Mouse (Mus musculus) forebrain, embryonic 10.5 days (tissue): ENCODE results near the gene H3f3b. TPM values are rescaled to one million over a fixed set of nuclear protein-coding genes. Genes with fewer than 3 reads are reported as not detected.
A peak's percentile ranks its signal among the peaks of the same experiment; 100 is the strongest.

Source experiments
- DNase-seq: peaks from one replicate; pipeline ENCODE4 v3.0.0-alpha.2; 2017; ENCODE audit warnings: low spot score; ENCODE audit errors: extremely low spot score
- H3K27ac ChIP-seq: fragments of 300-500 bp; sonication (generic); 2 replicates; pipeline ENCODE4 v1.5.1; 2016; ENCODE audit warnings: mild to moderate bottlenecking
- H3K27me3 ChIP-seq: fragments of 300-500 bp; sonication (generic); 2 replicates; pipeline ENCODE4 v1.6.1; 2016; ENCODE audit warnings: mild to moderate bottlenecking; ENCODE audit not compliant: poor library complexity, severe bottlenecking
- H3K36me3 ChIP-seq: fragments of 300-500 bp; sonication (generic); replicated peaks from 2 replicates; pipeline ENCODE4 v1.6.1; 2016; ENCODE audit warnings: mild to moderate bottlenecking, moderate library complexity
- H3K4me1 ChIP-seq: fragments of 300-500 bp; sonication (generic); 2 replicates; pipeline ENCODE4 v1.6.1; 2016
- H3K4me3 ChIP-seq: fragments of 300-500 bp; sonication (generic); 2 replicates; pipeline ENCODE4 v1.5.1; 2016; ENCODE audit warnings: mild to moderate bottlenecking, moderate library complexity
- H3K9me3 ChIP-seq: fragments of 300-500 bp; sonication (generic); 2 replicates; pipeline ENCODE4 v1.6.1; 2016; ENCODE audit warnings: mild to moderate bottlenecking, moderate library complexity
- WGBS: fragments of 180-500 bp; shearing (Covaris S2); methylation state at CpG from one replicate; pipeline ENCODE4 v1.1.7; 2016; 5-methylcytosine and 5-hydroxymethylcytosine counted together
- polyA plus RNA-seq: library from polyadenylated mRNA; unstranded; fragments of >200 nt; fragmentation: Nextera tagmentation; extraction: Ambion mirVana; gene quantifications from 2 replicates; pipeline ENCODE4 v1.2.1, GENCODE M21; 2016

The H3f3b gene
- polyA plus RNA-seq, 1 experiment from 2014 or later = 1,610 TPM

GRCm38 (mm10) chr11:115974309-115975082 lies 53.3 kb downstream of the H3f3b start, which contains the start of gene Itgb4:
Gene Itgb4 (plus strand): TSS chr11:115974709.
- Histone ChIP-seq H3K9me3 (no peaks in the 10 kb centered on the region), H3K4me3 (peak within 1 kb of the TSS; percentile 56), H3K36me3 (no peaks in the 10 kb centered on the region), H3K4me1 (peaks cover 16% of the 10 kb centered on the region), H3K27me3 (peaks cover 65% of the 10 kb centered on the region), H3K27ac (peak within 1 kb of the TSS; percentile 65; the same call in 1 of the 2 replicates)
- WGBS = 11% methylated on average over 55 of the region's 58 CpGs
- peak; percentile 20 for DNase-seq

Other genes with a start within 250 kb of the H3f3b start
- gene Caskin2, start 214.3 kb downstream of the H3f3b start, polyA plus RNA-seq = 18.3 and 19.2 TPM in 2 replicates
- 34.7 and 41.0 TPM in 2 replicates for gene Tsen54, start 213.2 kb downstream of the H3f3b start, polyA plus RNA-seq
- gene Llgl2, start 203.9 kb downstream of the H3f3b start, polyA plus RNA-seq = 7.5 and 7.6 TPM in 2 replicates
- 0.06 and 0.11 TPM in 2 replicates for gene Myo15b, start 169.6 kb downstream of the H3f3b start, polyA plus RNA-seq
- 1.2 and 2.4 TPM in 2 replicates for gene Smim5, start 128.0 kb downstream of the H3f3b start, polyA plus RNA-seq
- gene Smim6, start 115.9 kb downstream of the H3f3b start, polyA plus RNA-seq = 0.83 and 1.7 TPM in 2 replicates
- gene Sap30bp, start 94.7 kb downstream of the H3f3b start, polyA plus RNA-seq = 50.3 and 52.2 TPM in 2 replicates
- gene Recql5, start 94.5 kb downstream of the H3f3b start, polyA plus RNA-seq = 35.0 and 36.6 TPM in 2 replicates
- gene Itgb4, start 53.3 kb downstream of the H3f3b start, polyA plus RNA-seq = 0.47 and 0.63 TPM in 2 replicates
- gene Galk1, start 15.2 kb downstream of the H3f3b start, polyA plus RNA-seq = 223 and 224 TPM in 2 replicates
- gene Unk, start 2.4 kb upstream of the H3f3b start, polyA plus RNA-seq = 48.4 and 48.9 TPM in 2 replicates
- 3.7 and 3.8 TPM in 2 replicates for gene Unc13d, start 50.0 kb upstream of the H3f3b start, polyA plus RNA-seq
- 71.0 and 73.6 TPM in 2 replicates for gene Wbp2, start 59.0 kb upstream of the H3f3b start, polyA plus RNA-seq
- 2.1 and 2.4 TPM in 2 replicates for gene Trim47, start 99.2 kb upstream of the H3f3b start, polyA plus RNA-seq
- 1.7 TPM in 2 replicates for gene Trim65, start 103.2 kb upstream of the H3f3b start, polyA plus RNA-seq
- 112 and 114 TPM in 2 replicates for gene Mrpl38, start 110.9 kb upstream of the H3f3b start, polyA plus RNA-seq
- gene Fbf1, start 140.2 kb upstream of the H3f3b start, polyA plus RNA-seq = 63.5 and 67.7 TPM in 2 replicates
- gene Ten1, start 170.9 kb upstream of the H3f3b start, polyA plus RNA-seq = 51.7 and 57.1 TPM in 2 replicates
- 19.8 and 19.9 TPM in 2 replicates for gene Acox1, start 171.1 kb upstream of the H3f3b start, polyA plus RNA-seq
- 0.47 and 0.48 TPM in 2 replicates for gene Evpl, start 210.1 kb upstream of the H3f3b start, polyA plus RNA-seq
- gene Srp68, start 246.3 kb upstream of the H3f3b start, polyA plus RNA-seq = 99.3 and 105 TPM in 2 replicates